Mouse (Mus musculus): ENCODE data around the gene Pias1. TPM values are rescaled to one million over a fixed set of nuclear protein-coding genes. Genes with fewer than 3 reads are reported as not detected.
"Not testable (repeated sequence)": the region's sequence is repeated elsewhere in the genome, so short reads cannot be mapped to it uniquely, and the experiment has no call there.

Pias1 gene
- polyA plus RNA-seq, 1 experiment from 2014 or later, result 66.2 TPM

DNA sequence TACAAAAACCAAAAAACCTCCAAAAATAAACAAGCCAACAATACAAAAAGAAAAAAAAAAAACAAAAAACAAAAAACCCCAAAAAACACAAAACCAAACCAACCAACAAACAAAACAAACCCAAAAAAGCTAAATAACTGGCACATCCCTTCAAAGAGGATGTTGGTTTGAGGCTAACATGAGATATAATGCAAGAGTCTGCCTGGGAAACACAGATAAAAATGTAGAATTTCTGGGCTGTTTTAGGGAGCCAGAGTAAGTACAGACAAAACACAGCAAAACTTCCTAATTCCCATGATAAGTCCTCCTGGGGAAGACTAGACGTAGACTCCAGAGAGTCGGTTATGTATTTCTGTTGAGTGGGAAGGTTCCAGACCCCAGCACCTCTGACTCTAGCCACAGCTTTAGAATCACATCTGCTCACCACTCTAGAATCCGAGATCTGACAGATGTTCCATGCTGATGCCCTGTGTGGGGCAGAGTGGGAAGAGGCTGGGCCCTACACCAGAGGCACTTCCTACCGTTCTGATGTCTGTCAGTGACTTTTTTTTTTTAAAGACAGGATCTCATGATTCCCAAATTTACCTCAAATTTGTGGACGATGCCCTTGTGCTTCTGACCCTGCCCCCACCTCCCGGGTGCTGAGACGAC is 110.6 kb downstream of the Pias1 start:
- Histone ChIP-seq H3K4me3 (no peak overlapping the region), H3K36me3 (replicated peaks) (0 out of 2 replicates have a peak, but pooled peaks cover 3% of the 10 kb centered on the region), H3K4me2 (no peak overlapping the region), H3K27ac (no peak overlapping the region), H3K4me1 (no peaks in the 10 kb centered on the region), H3K9ac (no peak overlapping the region), H3K27me3 (replicated peaks) (no peaks in the 10 kb centered on the region), H3K9me3 (no peaks in the 10 kb centered on the region)
- WGBS, result 90% methylated on average over 7 of the region's 7 CpGs
- no peak for ATAC-seq (replicated peaks)

DNA sequence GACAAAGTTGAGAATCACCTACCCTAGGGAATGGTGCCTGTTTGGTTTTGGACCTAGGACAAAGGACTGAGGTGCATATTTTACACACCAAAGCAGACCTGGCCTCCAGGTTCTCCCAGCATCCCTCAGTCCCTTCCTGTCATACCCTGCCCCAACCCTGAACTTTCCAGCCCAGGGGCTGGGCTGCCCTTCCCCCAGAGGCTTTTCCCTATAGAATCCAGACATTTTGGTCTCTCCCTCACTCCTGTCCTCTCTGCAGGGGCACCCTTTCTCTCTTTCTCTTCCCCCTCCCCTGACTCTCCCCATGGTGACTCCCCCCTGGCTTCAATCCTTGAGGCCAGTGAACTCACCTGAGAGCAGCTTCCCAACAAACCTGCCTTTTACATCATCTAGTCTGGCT is 117.0 kb downstream of the Pias1 start:
- no peaks in the 10 kb centered on the region for H3K27me3 ChIP-seq (replicated peaks)
- no peak overlapping the region for H3K9ac ChIP-seq
- no peaks in the 10 kb centered on the region for H3K9me3 ChIP-seq
- H3K27ac ChIP-seq, result no peak overlapping the region
- H3K36me3 ChIP-seq (replicated peaks), result no peaks in the 10 kb centered on the region
- no peak overlapping the region for H3K4me3 ChIP-seq
- no peaks in the 10 kb centered on the region for H3K4me1 ChIP-seq
- H3K4me2 ChIP-seq, result no peak overlapping the region
- no peak for ATAC-seq (replicated peaks)

DNA sequence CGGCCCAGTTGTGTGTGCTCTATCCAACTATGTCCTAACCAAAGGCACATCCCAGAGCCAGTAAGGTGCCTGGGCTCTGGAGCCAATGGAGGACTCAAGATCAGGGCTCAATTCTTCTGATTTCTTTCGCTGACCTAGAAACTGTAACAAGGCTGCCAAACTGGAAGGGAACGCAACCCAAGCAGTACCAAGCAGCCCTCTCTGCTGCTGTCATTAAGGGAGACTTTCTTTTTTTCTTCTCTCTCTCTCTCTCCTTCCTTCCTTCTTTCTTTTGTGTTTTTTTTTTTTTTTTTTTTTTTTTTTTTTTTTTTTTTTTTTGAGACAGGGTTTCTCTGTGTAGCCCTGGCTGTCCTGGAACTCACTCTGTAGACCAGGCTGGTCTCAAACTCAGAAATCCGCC is 118.5 kb downstream of the Pias1 start:
- H3K4me1 ChIP-seq; ATAC-seq (replicated peaks); H3K9ac ChIP-seq; H3K9me3 ChIP-seq; H3K36me3 ChIP-seq (replicated peaks); H3K27me3 ChIP-seq (replicated peaks); H3K4me2 ChIP-seq; H3K27ac ChIP-seq; H3K4me3 ChIP-seq: not testable (repeated sequence)
- WGBS, result 96% methylated on average over 4 of the region's 4 CpGs

DNA sequence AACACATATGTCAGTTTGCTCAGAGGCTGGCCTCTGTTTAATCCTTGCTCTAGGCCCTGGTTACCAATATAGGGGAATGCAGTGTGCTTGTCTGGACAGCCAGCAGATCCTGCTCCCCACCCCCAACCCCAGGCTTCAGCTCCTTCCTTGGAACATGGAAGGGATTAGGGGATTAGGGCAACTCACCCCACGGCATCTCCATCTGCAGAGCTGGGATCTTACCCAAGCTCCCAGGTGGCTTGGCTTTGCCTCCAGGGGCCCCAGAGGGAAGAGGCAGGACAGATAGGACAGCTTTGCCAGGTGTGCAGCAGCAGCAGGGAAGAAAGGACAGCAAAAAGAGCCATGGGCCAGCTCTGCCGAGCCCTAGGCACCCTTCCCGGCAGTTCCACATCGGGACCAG is 126.9 kb downstream of the Pias1 start:
- H3K27me3 ChIP-seq (replicated peaks), result no peaks in the 10 kb centered on the region
- H3K36me3 ChIP-seq (replicated peaks), result no peaks in the 10 kb centered on the region
- no peak overlapping the region for H3K27ac ChIP-seq
- H3K4me1 ChIP-seq, result no peaks in the 10 kb centered on the region
- WGBS, result 44% methylated on average over 4 of the region's 4 CpGs
- H3K4me2 ChIP-seq, result no peak overlapping the region
- H3K4me3 ChIP-seq, result no peak overlapping the region
- no peaks in the 10 kb centered on the region for H3K9me3 ChIP-seq
- no peak overlapping the region for H3K9ac ChIP-seq
- ATAC-seq (replicated peaks), result no peak

DNA sequence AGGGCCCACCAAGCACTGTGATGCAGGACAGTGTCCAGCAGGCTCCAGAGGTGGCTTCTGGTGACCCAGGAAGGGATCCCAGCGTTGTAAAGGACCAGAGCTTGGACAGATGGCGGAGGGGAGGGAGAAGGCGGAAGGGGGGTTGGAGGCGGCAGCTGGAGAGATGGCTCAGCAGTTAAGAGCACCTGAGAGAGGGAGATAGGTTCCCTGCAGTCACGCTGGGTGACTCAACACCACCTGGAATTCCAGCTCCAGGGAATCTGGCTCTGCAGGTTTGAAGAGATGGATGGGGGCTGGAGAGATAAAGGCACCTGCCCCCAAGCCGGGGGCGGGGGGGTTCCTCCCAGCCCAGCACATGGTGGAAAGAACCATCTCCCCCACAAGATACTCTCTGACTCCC is 127.6 kb downstream of the Pias1 start:
- H3K4me2 ChIP-seq; H3K9ac ChIP-seq; ATAC-seq (replicated peaks); H3K4me1 ChIP-seq; H3K27ac ChIP-seq; H3K9me3 ChIP-seq; H3K27me3 ChIP-seq (replicated peaks); H3K36me3 ChIP-seq (replicated peaks); H3K4me3 ChIP-seq: not testable (repeated sequence)
- 67% methylated on average over 7 of the region's 7 CpGs for WGBS

DNA sequence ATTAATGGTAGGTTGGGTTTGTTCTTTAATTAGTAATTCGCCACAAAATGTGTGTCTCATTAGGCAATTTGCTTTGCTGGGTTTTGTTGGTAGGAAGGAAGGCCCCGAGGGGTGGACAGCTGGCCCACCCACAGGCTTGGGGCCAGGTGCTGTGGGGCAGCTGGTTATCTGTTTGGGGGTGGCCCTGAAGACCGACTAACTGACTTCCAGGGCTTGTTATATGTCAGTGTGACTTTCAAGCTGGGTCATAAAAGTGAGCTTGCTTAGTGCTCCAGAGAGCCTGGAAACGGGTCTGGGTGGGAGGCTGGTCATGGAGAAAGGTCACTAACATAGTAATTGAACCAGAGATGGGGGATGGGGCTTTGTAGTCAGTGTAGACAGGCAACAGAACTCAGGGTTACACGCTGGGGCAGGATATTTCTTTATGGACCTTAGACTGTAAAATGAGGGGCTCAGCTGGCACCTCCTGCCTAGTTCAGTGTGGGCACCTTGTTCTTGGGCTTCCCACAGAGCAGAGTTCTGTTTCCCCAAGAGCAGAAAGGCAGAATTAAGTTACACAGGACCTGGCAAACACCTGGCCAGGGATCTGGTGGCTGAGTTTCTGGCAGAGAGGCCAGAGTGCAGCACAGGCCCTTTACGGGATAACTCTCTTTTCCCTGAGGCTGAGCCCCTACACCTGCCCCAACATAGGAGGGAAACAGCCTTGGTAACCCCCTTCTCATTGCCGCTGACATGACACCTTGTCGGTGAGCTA is 129.3 kb downstream of the Pias1 start:
- H3K9ac ChIP-seq, result no peak overlapping the region
- ATAC-seq (replicated peaks), result no peak
- no peaks in the 10 kb centered on the region for H3K4me1 ChIP-seq
- no peaks in the 10 kb centered on the region for H3K9me3 ChIP-seq
- H3K27ac ChIP-seq, result no peak overlapping the region
- no peak overlapping the region for H3K4me3 ChIP-seq
- no peaks in the 10 kb centered on the region for H3K36me3 ChIP-seq (replicated peaks)
- WGBS, result 60% methylated on average over 8 of the region's 8 CpGs
- H3K27me3 ChIP-seq (replicated peaks), result no peaks in the 10 kb centered on the region
- no peak overlapping the region for H3K4me2 ChIP-seq

DNA sequence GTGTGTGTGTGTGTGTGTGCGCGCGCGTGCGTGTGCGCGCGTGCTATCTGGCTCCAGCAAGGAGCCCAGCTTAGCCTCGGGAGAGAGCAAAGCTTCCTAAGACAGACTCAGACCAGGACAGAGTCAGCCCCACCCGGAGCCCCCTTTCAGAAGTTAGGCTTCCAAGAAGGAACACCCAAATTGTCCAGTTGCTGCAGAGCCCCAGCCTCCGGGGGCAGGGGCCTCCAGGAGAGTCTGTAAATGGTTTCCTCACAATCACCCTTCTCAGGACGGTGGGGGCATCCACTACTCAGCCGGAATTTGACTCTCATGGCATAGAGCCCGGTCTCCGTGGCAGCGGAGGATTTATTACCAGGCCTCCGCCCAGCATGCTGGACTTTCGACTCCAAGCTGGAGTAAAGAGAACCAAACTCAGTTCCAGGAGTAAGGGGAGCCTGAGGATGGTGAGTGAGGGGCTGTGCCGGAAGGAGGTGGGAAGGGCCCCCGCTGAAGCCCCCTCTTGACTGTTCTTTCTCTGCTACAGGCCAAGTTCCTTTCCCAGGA is 129.9 kb downstream of the Pias1 start, which contains the start of gene Calml4:
Calml4 (plus strand) TSS at position 362 of the 543 bp plus-strand sequence.
- no peaks in the 10 kb centered on the region for H3K9me3 ChIP-seq
- WGBS, result 56% methylated on average over 20 of the region's 20 CpGs
- H3K36me3 ChIP-seq (replicated peaks), result no peaks in the 10 kb centered on the region
- no peaks in the 10 kb centered on the region for H3K27me3 ChIP-seq (replicated peaks)
- H3K9ac ChIP-seq, result no peak within 1 kb of the TSS
- H3K27ac ChIP-seq, result no peak within 1 kb of the TSS
- H3K4me1 ChIP-seq, result no peaks in the 10 kb centered on the region
- no peak within 1 kb of the TSS for H3K4me2 ChIP-seq
- no peak within 1 kb of the TSS for H3K4me3 ChIP-seq
- ATAC-seq (replicated peaks), result no peak

DNA sequence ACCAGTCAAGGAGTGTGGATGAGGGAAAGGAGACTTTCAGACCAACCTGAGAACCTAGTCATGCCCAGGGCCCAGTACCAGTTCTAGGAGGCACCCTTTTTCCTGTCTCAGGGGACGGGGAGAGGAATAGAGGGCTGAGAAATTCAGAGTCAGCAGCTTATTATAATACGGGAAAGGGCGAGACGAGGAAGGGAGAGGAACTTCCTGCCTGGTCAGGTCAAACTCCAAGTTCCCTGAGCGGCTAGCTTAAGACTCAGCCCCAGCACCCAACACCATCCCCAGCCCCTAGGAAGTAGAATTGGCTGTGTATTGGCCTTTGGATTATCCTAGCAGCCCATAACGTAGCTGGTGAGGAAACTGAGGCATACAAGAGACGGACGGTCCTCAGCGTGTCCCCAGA is 130.5 kb downstream of the Pias1 start:
- no peak overlapping the region for H3K9ac ChIP-seq

DNA sequence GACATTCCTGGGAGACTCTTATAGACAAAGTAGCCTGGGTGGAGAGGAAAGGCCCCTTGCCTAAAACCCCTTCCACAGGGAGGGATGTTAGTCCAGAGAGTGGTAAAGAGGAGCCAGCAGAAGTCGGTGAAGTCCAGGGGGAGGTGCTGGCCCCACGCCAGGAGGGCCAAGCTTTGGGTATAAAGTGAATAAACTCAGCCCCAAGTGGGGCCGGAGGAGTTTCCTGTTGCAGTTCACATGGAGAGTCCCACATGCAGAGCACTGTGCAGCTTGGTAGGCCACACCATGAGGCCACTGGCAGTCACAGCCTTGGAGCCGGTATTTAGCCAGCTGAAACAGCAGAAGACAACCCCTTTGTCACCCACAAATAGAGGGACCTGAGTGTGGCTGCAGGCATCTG is 133.2 kb downstream of the Pias1 start:
- ATAC-seq (replicated peaks), result no peak
- WGBS, result 51% methylated on average over 4 of the region's 4 CpGs

More for the DNA sequence above, 130.5 kb downstream of the Pias1 start:
- Histone ChIP-seq H3K4me2 (no peak overlapping the region), H3K27me3 (replicated peaks) (no peaks in the 10 kb centered on the region), H3K9me3 (no peaks in the 10 kb centered on the region), H3K36me3 (replicated peaks) (no peaks in the 10 kb centered on the region), H3K27ac (no peak overlapping the region), H3K4me1 (no peaks in the 10 kb centered on the region), H3K4me3 (no peak overlapping the region)
- WGBS, result 88% methylated on average over 9 of the region's 9 CpGs
- no peak for ATAC-seq (replicated peaks)

DNA sequence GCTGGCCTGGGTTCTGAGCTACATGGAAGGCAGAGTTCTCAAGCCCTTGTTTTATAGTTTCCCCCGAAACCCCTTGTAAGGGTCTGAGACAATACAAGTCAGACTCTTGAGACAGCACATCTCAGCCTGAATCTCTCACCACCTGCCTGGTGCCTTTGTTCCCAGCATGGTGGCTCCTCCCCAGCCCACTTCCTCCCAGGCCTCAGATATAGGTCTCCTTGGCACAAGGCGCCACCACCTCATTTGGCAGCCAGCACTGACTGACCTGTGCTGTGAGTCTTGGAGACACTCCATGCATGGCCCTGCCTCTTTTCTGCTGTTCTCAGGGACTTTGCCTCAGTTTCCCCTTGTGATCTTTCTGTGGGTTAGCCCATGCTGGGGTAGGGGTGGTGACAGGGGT is 136.2 kb downstream of the Pias1 start:
- no peaks in the 10 kb centered on the region for H3K9me3 ChIP-seq
- no peak overlapping the region for H3K27ac ChIP-seq
- H3K36me3 ChIP-seq (replicated peaks), result no peaks in the 10 kb centered on the region
- H3K27me3 ChIP-seq (replicated peaks), result no peaks in the 10 kb centered on the region
- WGBS, result 54% methylated on average over 2 of the region's 2 CpGs
- no peaks in the 10 kb centered on the region for H3K4me1 ChIP-seq
- no peak for ATAC-seq (replicated peaks)
- no peak overlapping the region for H3K4me3 ChIP-seq
- H3K9ac ChIP-seq, result no peak overlapping the region
- no peak overlapping the region for H3K4me2 ChIP-seq

More for the DNA sequence above, 133.2 kb downstream of the Pias1 start:
- no peak overlapping the region for H3K4me3 ChIP-seq
- H3K27ac ChIP-seq, result no peak overlapping the region
- no peaks in the 10 kb centered on the region for H3K4me1 ChIP-seq
- H3K4me2 ChIP-seq, result no peak overlapping the region
- H3K27me3 ChIP-seq (replicated peaks), result no peaks in the 10 kb centered on the region
- no peak overlapping the region for H3K9ac ChIP-seq
- H3K36me3 ChIP-seq (replicated peaks), result no peaks in the 10 kb centered on the region
- no peaks in the 10 kb centered on the region for H3K9me3 ChIP-seq

DNA sequence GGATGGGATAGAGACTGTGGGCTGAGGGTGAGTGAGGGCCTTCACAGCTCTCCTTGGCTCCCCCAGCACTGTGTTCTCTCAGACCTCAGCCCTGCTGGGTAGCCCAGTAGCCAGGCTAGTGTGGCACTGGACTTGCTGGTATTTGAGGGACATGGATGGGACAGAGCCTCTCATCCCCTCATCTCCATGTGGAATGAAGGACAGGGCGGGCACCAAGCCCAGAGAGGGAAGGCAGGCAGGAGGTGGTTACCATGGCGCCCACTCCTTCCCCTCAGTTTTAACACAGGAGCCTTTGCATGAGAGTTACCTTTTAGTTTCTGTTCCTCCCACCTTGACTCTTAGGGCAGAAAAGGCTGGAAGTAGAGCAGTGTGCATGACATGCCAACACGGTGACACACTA is 139.1 kb downstream of the Pias1 start:
- WGBS, result 81% methylated on average over 3 of the region's 3 CpGs
- no peak for ATAC-seq (replicated peaks)

DNA sequence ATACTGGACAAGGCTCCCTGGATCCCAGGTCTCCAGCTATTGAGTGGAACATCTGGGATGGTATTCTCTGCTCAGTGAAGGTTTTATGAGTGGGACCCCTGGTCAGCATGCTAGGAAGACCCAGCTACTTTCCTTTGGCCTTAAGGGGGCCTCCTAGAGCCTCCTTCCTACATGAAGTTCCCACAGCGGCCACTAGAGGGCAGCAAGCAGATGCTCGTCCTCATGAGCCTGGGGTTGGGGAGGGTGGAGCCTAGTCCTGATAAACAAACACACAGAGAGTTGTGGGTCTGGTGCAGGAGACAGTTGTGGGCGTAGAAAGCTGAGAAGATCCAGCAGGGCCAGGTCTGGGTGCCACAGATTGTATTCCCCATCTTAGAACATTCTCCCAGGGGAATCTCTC is 140.0 kb downstream of the Pias1 start:
- no peak overlapping the region for H3K4me3 ChIP-seq
- no peaks in the 10 kb centered on the region for H3K9me3 ChIP-seq
- 1% methylated on average over 3 of the region's 3 CpGs for WGBS
- H3K27me3 ChIP-seq (replicated peaks), result no peaks in the 10 kb centered on the region
- ATAC-seq (replicated peaks), result 0 out of 2 replicates have a peak, but pooled peaks have one; percentile 37
- H3K27ac ChIP-seq, result no peak overlapping the region
- no peak overlapping the region for H3K9ac ChIP-seq
- no peaks in the 10 kb centered on the region for H3K36me3 ChIP-seq (replicated peaks)
- no peak overlapping the region for H3K4me2 ChIP-seq
- no peaks in the 10 kb centered on the region for H3K4me1 ChIP-seq

More for the DNA sequence above, 139.1 kb downstream of the Pias1 start:
- H3K9ac ChIP-seq, result no peak overlapping the region
- H3K27me3 ChIP-seq (replicated peaks), result no peaks in the 10 kb centered on the region
- H3K4me1 ChIP-seq, result no peaks in the 10 kb centered on the region
- H3K4me3 ChIP-seq, result no peak overlapping the region
- H3K9me3 ChIP-seq, result no peaks in the 10 kb centered on the region
- H3K4me2 ChIP-seq, result no peak overlapping the region
- H3K36me3 ChIP-seq (replicated peaks), result no peaks in the 10 kb centered on the region
- H3K27ac ChIP-seq, result no peak overlapping the region

DNA sequence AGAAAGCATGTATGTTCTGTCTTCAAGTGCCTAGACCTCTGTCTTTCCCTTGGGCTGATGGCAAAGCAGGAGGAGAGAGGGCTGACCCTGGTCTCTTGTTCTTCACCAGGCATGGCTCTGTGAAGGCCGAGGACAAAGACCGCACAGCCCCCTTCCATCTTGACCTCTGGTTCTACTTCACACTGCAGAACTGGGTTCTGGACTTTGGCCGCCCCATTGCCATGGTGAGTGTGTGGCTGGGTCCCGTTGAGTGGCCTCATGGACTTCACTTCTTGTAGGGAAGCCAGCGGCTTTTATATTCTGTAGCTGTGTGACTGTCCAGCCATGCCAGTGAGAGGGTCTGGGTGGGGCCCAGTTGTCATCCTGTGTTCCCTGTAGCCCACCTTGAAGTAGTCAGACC is 143.3 kb downstream of the Pias1 start:
- Histone ChIP-seq H3K27ac (no peak overlapping the region), H3K9ac (no peak overlapping the region), H3K4me1 (peaks cover 4% of the 10 kb centered on the region), H3K4me2 (no peak overlapping the region), H3K27me3 (replicated peaks) (no peaks in the 10 kb centered on the region), H3K9me3 (no peaks in the 10 kb centered on the region), H3K4me3 (no peak overlapping the region), H3K36me3 (replicated peaks) (no peaks in the 10 kb centered on the region)
- no peak for ATAC-seq (replicated peaks)
- 97% methylated on average over 5 of the region's 5 CpGs for WGBS

Measured in midbrain, embryonic 15.5 days (tissue).